Mouse (Mus musculus): ENCODE data around the gene Gorasp1. TPM values are rescaled to one million over a fixed set of nuclear protein-coding genes. Genes with fewer than 3 reads are reported as not detected.
A peak's percentile ranks its signal among the peaks of the same experiment; 100 is the strongest.

Gene Gorasp1
- polyA plus RNA-seq, 1 experiment from 2014 or later = 31.6 TPM

- no peak overlapping the region for H3K4me2 ChIP-seq (ENCODE audit: low read depth, low read length)
- ATAC-seq (ENCODE audit: insufficient read depth, low FRiP score) = no peak
Measured at GRCm38 (mm10) chr9:119943326-119943725, 6.0 kb upstream of the Gorasp1 start.

DNA sequence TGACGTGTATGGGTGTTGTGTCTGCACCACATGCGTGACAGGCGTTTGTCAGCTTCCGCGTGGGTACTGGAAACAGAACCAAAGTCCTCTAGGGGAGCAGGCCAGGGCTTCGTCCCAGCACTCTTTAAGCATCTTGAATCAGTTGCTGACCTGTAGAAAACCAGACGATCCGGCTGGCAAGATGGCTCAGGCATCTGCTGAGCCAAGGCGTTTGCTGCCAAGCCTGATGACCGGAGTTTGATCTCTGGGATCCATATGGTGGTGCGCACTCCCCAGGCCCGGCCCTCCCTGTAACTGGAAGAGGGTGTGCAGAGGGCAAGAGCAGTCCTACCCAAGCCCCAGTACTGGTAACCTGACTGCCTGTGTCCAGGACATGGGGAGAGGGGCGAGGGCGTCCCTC lies 4.5 kb upstream of the Gorasp1 start:
- H3K36me3 ChIP-seq (ENCODE audit: control insufficient read depth, insufficient read depth, low read length) = no peaks in the 10 kb centered on the region
- no peak overlapping the region for H3K27ac ChIP-seq (ENCODE audit: low read length)
- no peak overlapping the region for H3K4me2 ChIP-seq (ENCODE audit: low read depth, low read length)
- H3K4me3 ChIP-seq (replicated peaks; ENCODE audit: low read length) = no peak overlapping the region
- no peaks in the 10 kb centered on the region for H3K27me3 ChIP-seq (ENCODE audit: control insufficient read depth, insufficient read depth, low read length)
- H3K9ac ChIP-seq (ENCODE audit: low read length) = no peak overlapping the region
- 79% methylated on average over 14 of the region's 14 CpGs for WGBS
- peaks cover 4% of the 10 kb centered on the region; the same call in 1 of the 2 replicates for H3K4me1 ChIP-seq (ENCODE audit: control insufficient read depth, insufficient read depth, low read length)
- ATAC-seq (ENCODE audit: insufficient read depth, low FRiP score) = no peak
- H3K9me3 ChIP-seq (replicated peaks; ENCODE audit: control insufficient read depth, low read length) = no peaks in the 10 kb centered on the region

More at GRCm38 (mm10) chr9:119943326-119943725, 6.0 kb upstream of the Gorasp1 start:
- no peaks in the 10 kb centered on the region for H3K27me3 ChIP-seq (ENCODE audit: control insufficient read depth, insufficient read depth, low read length)
- no peaks in the 10 kb centered on the region for H3K36me3 ChIP-seq (ENCODE audit: control insufficient read depth, insufficient read depth, low read length)
- H3K27ac ChIP-seq (ENCODE audit: low read length) = no peak overlapping the region
- 67% methylated on average over 1 of the region's 1 CpGs for WGBS
- H3K9ac ChIP-seq (ENCODE audit: low read length) = no peak overlapping the region
- H3K4me1 ChIP-seq (ENCODE audit: control insufficient read depth, insufficient read depth, low read length) = no peaks in the 10 kb centered on the region
- H3K9me3 ChIP-seq (replicated peaks; ENCODE audit: control insufficient read depth, low read length) = no peaks in the 10 kb centered on the region
- no peak overlapping the region for H3K4me3 ChIP-seq (replicated peaks; ENCODE audit: low read length)

DNA sequence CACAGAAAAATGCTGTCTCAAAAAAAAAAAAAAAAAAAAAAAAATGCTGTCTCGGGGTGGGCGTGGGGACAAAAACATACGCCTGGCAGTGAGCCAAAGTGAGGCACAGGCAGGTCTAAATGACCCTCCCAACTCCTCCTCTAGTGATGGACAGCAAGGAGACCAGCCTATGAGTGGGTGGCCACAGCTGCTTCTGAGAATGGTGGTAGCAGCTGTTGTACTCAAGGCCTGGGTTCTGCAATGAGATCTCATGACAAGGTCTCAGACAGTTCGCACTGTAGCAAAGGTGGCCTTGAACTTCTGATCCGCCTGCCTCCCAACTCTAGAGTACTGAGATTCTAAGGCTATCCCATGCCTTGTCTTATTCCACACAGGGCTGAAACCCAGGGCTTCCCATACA lies 4.0 kb upstream of the Gorasp1 start:
- Histone ChIP-seq H3K27me3 (ENCODE audit: control insufficient read depth, insufficient read depth, low read length) (no peaks in the 10 kb centered on the region), H3K4me3 (replicated peaks; ENCODE audit: low read length) (no peak overlapping the region), H3K9ac (ENCODE audit: low read length) (no peak overlapping the region), H3K36me3 (ENCODE audit: control insufficient read depth, insufficient read depth, low read length) (no peaks in the 10 kb centered on the region), H3K9me3 (replicated peaks; ENCODE audit: control insufficient read depth, low read length) (no peaks in the 10 kb centered on the region), H3K4me1 (ENCODE audit: control insufficient read depth, insufficient read depth, low read length) (peaks cover 5% of the 10 kb centered on the region; the same call in 1 of the 2 replicates), H3K27ac (ENCODE audit: low read length) (no peak overlapping the region), H3K4me2 (ENCODE audit: low read depth, low read length) (no peak overlapping the region)
- no peak for ATAC-seq (ENCODE audit: insufficient read depth, low FRiP score)
- WGBS = 58% methylated on average over 5 of the region's 5 CpGs

DNA sequence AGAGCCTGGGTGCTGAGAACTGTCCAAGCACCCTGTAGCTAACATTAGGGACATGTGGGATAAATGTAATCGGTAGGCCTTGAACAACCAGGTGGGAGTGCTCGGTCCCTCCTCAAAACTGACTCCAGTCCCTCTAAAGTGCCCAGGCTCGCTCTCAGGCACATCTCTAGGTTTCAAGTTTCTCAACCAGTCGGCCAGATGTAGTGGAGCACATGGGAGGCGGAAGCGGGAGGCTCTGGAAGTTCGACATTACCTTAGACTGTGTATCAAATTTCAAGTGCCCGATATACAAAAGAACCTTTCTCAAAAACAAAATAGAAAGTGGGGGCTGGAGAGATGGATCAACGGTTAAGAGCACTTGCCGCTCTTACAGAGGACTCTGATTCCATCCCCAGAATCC lies 2.3 kb upstream of the Gorasp1 start:
- peaks cover 8% of the 10 kb centered on the region; the same call in 1 of the 2 replicates for H3K4me1 ChIP-seq (ENCODE audit: control insufficient read depth, insufficient read depth, low read length)
- no peaks in the 10 kb centered on the region for H3K27me3 ChIP-seq (ENCODE audit: control insufficient read depth, insufficient read depth, low read length)
- H3K4me2 ChIP-seq (ENCODE audit: low read depth, low read length) = no peak overlapping the region
- no peak overlapping the region for H3K4me3 ChIP-seq (replicated peaks; ENCODE audit: low read length)
- H3K36me3 ChIP-seq (ENCODE audit: control insufficient read depth, insufficient read depth, low read length) = no peaks in the 10 kb centered on the region
- H3K9me3 ChIP-seq (replicated peaks; ENCODE audit: control insufficient read depth, low read length) = no peaks in the 10 kb centered on the region
- no peak for ATAC-seq (ENCODE audit: insufficient read depth, low FRiP score)
- 56% methylated on average over 10 of the region's 10 CpGs for WGBS
- H3K27ac ChIP-seq (ENCODE audit: low read length) = no peak overlapping the region
- no peak overlapping the region for H3K9ac ChIP-seq (ENCODE audit: low read length)

DNA sequence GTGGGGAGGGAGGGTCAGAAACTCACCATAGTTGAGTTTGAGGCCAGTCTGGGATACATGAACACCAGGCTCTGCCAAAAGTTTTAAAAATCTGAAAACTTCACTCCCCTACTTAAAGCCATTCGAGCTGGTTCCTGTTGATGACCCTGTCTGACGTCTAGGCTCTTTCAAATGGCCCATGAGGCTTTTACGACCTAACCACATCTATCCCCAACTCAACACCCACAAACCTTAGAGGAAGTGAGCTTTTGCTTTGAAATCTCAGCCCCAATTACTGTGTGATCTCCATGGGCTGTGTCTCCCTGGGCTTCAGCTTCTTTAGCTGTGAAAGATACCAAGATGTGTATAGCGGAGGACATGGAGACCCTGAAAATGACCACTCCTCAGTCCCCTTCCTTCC lies 1.1 kb upstream of the Gorasp1 start:
- Histone ChIP-seq H3K4me2 (ENCODE audit: low read depth, low read length) (no peak overlapping the region), H3K27ac (ENCODE audit: low read length) (no peak overlapping the region), H3K27me3 (ENCODE audit: control insufficient read depth, insufficient read depth, low read length) (no peaks in the 10 kb centered on the region), H3K36me3 (ENCODE audit: control insufficient read depth, insufficient read depth, low read length) (no peaks in the 10 kb centered on the region), H3K4me1 (ENCODE audit: control insufficient read depth, insufficient read depth, low read length) (peaks cover 11% of the 10 kb centered on the region; the same call in 1 of the 2 replicates), H3K4me3 (replicated peaks; ENCODE audit: low read length) (no peak overlapping the region), H3K9ac (ENCODE audit: low read length) (no peak overlapping the region), H3K9me3 (replicated peaks; ENCODE audit: control insufficient read depth, low read length) (no peaks in the 10 kb centered on the region)
- WGBS = 79% methylated on average over 4 of the region's 4 CpGs
- ATAC-seq (ENCODE audit: insufficient read depth, low FRiP score) = no peak

- Histone ChIP-seq H3K27ac (ENCODE audit: low read length) (no peak overlapping the region), H3K27me3 (ENCODE audit: control insufficient read depth, insufficient read depth, low read length) (no peaks in the 10 kb centered on the region), H3K36me3 (ENCODE audit: control insufficient read depth, insufficient read depth, low read length) (peaks cover 4% of the 10 kb centered on the region; the same call in 1 of the 2 replicates), H3K4me2 (ENCODE audit: low read depth, low read length) (no peak overlapping the region), H3K4me3 (replicated peaks; ENCODE audit: low read length) (no peak overlapping the region), H3K9me3 (replicated peaks; ENCODE audit: control insufficient read depth, low read length) (no peaks in the 10 kb centered on the region), H3K9ac (ENCODE audit: low read length) (no peak overlapping the region), H3K4me1 (ENCODE audit: control insufficient read depth, insufficient read depth, low read length) (peaks cover 11% of the 10 kb centered on the region; the same call in 1 of the 2 replicates)
- whole genome bisulfite sequencing = 97% methylated on average over 6 of the region's 6 CpGs
- no peak for ATAC-seq (ENCODE audit: insufficient read depth, low FRiP score)
Measured at GRCm38 (mm10) chr9:119933675-119934074, 3.7 kb downstream of the Gorasp1 start.

DNA sequence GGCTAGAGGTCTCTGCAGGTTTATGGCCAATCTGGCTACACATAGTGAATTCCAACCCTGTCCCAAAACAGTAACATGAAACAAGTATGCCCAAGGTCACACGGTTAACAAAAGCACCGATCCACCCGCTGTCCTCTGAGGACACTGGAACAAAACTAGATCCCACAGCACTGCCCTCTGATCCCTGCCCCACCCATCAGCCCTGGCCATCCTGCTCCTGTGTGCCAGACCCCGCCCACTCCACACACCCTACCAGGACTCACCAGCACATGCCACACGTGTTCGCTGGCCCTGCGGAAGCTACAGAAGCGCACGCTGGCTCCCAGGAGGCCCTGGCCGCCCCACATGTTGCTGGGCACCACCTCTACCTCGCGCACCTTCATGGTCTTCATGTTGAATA lies 5.0 kb downstream of the Gorasp1 start:
- Histone ChIP-seq H3K27ac (ENCODE audit: low read length) (no peak overlapping the region), H3K36me3 (ENCODE audit: control insufficient read depth, insufficient read depth, low read length) (peaks cover 11% of the 10 kb centered on the region; the same call in 1 of the 2 replicates), H3K27me3 (ENCODE audit: control insufficient read depth, insufficient read depth, low read length) (no peaks in the 10 kb centered on the region), H3K4me2 (ENCODE audit: low read depth, low read length) (no peak overlapping the region), H3K4me3 (replicated peaks; ENCODE audit: low read length) (no peak overlapping the region), H3K4me1 (ENCODE audit: control insufficient read depth, insufficient read depth, low read length) (peaks cover 7% of the 10 kb centered on the region; the same call in 1 of the 2 replicates), H3K9ac (ENCODE audit: low read length) (no peak overlapping the region), H3K9me3 (replicated peaks; ENCODE audit: control insufficient read depth, low read length) (no peaks in the 10 kb centered on the region)
- 76% methylated on average over 12 of the region's 12 CpGs for WGBS
- ATAC-seq (ENCODE audit: insufficient read depth, low FRiP score) = peak; percentile 44

DNA sequence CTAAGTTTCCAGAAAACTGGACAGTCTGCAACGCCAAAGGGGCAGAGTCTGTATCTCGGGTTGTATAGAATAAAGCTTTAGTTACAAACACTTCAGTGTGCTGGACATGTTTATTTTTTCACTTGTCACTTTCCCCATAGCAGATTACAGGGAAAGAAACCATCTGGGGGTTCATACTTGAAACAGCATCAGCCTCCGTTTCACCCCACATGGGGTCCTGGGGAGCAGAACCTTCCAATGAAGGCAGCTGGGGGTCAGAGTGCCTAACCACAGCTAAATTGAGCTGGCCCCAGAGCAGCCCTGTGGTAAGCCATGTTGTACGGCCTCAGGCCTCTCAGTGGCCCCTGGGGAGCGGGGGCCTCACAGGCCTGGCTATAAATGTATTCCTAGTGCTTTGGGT lies 10.9 kb downstream of the Gorasp1 start:
- Histone ChIP-seq H3K9ac (ENCODE audit: low read length) (no peak overlapping the region), H3K4me1 (ENCODE audit: control insufficient read depth, insufficient read depth, low read length) (peaks cover 10% of the 10 kb centered on the region), H3K27me3 (ENCODE audit: control insufficient read depth, insufficient read depth, low read length) (no peaks in the 10 kb centered on the region), H3K9me3 (replicated peaks; ENCODE audit: control insufficient read depth, low read length) (no peaks in the 10 kb centered on the region), H3K4me3 (replicated peaks; ENCODE audit: low read length) (no peak overlapping the region), H3K4me2 (ENCODE audit: low read depth, low read length) (no peak overlapping the region), H3K27ac (ENCODE audit: low read length) (peak overlapping the region; percentile 35), H3K36me3 (ENCODE audit: control insufficient read depth, insufficient read depth, low read length) (peaks cover 31% of the 10 kb centered on the region; the same call in 1 of the 2 replicates)
- ATAC-seq (ENCODE audit: insufficient read depth, low FRiP score) = no peak
- WGBS = 56% methylated on average over 5 of the region's 5 CpGs

DNA sequence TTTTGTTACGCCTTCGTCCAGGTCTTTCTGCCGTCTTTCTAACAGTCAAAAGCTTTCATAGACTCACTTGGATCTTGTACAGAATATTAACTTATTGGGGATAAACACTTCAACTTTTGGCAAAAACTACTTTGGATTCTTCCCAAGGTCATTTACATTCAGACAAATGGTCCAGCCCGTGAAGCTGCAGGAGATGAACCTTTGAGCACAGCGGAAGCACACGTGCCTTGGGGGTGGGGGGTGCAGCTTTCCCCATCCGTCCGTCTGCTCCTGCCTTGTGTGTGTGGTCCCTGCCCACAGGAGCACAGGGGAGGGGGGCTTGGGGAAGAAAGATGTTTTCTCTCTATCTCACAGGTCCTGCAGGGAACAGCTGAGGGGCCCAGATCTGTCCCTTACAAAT lies 11.6 kb downstream of the Gorasp1 start:
- H3K27me3 ChIP-seq (ENCODE audit: control insufficient read depth, insufficient read depth, low read length) = no peaks in the 10 kb centered on the region
- no peak overlapping the region for H3K4me2 ChIP-seq (ENCODE audit: low read depth, low read length)
- no peak overlapping the region; the same call in 1 of the 2 replicates for H3K9ac ChIP-seq (ENCODE audit: low read length)
- H3K4me3 ChIP-seq (replicated peaks; ENCODE audit: low read length) = no peak overlapping the region
- H3K4me1 ChIP-seq (ENCODE audit: control insufficient read depth, insufficient read depth, low read length) = peaks cover 10% of the 10 kb centered on the region
- no peak for ATAC-seq (ENCODE audit: insufficient read depth, low FRiP score)
- WGBS = 43% methylated on average over 8 of the region's 8 CpGs
- H3K9me3 ChIP-seq (replicated peaks; ENCODE audit: control insufficient read depth, low read length) = no peaks in the 10 kb centered on the region
- peaks cover 31% of the 10 kb centered on the region; the same call in 1 of the 2 replicates for H3K36me3 ChIP-seq (ENCODE audit: control insufficient read depth, insufficient read depth, low read length)
- H3K27ac ChIP-seq (ENCODE audit: low read length) = peak overlapping the region; percentile 35
